Mouse (Mus musculus) adrenal gland, adult (tissue): ENCODE data around the gene Mark1.
A peak's percentile ranks its signal among the peaks of the same experiment; 100 is the strongest.

Experiments used
- DNase-seq, 2 experiments: peaks; one replicate each; pipeline ENCODE4 v3.0.0; 2022 to 2023; ENCODE audit warnings: low spot score in 1 of 2; ENCODE audit not compliant: inconsistent age in 2 of 2

Mark1 gene

DNA sequence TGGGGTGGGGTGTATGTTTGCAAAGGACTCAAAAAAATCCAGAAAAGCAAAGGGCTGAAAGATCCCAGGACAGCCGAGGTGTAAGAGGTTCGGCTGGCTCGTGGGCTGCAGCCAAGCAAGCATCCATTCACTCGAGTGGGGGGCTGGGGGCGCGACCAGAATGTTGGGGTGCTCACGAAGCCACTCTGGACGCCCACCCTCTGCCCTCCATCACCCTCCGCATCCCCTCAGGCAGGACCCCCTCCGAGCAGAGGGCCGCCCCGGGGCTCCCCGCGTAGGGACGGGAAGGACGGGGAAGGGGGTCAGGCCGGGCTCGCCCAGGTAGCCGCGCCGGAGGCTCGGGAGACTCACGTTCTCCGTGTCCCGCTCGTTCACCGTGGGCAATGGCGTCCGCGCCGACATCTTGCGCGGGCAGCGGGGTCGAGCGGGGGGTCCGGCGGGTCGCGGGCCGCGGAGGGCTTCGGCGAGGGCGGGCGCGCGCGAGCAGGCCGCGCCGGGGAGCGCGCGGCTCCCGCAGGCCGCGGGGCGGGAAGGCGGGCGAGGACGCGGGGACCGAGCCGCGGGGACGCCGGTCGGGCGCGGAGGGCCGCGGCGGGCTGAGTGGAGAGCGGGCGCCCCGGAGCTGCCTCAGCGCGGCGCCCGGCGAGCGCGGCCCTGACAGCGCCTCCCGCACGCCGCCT is at the start of gene Mark1:
Mark1 (minus strand) TSS at position 500 of the 680 bp plus-strand sequence.
- DNase-seq = peak; percentile 25 to 74

DNA sequence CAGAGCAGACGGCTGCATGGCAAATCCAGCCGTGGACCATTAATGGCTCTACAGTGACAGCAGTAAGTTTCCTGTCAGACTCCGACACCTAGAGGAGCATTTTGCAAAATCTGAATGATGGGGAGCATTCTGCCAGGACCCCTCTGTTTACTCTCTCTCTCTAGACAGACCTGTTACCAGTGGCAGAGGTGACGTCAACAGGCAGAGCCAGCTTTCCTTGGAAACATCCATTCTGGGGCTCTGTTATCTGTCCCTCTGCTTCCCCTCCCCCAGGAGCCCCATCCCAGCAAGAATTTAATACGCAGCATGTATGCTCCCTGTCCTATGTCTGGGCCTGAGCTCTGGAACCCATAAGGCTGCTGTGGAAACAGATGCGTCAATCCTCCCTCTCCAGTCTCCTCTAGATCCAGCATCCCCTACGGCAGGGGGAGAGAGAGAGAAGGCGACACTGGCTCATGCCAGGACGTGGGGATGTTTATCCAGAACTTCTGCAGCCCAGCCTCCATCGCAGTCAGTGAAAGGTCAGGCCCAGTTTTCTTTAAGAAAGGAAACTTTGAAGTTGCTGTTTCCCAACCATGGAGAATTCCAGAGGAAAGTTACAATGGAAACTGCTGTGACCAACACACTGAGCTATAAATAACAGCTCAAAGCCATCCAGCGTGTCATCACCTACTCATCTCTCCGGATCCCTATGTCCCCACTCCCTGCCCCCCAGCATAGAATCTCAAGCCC is 48.3 kb upstream of the Mark1 start:
- DNase-seq = peak in 1 of 2 experiments; percentile 34

DNA sequence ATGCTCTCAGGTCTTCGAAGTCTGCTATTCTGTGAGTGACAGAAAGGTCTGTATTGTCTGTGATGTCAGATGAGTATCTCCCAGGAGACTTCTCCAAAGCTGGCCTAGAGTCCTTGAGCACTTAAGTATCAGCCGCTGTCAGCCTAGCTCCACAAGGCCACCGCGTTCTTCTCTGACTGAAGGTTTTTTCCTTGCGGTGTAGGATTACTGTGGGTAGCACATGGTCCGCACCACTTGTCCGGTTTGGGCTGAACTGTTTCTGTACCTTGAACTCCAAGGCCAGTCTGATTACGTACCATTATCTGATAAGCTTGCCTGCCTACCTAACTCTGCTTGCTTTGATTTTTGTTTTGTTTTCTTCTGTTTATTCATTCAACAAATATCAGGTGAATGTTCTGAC is 47.1 kb upstream of the Mark1 start:
- peak; percentile 66 to 67 for DNase-seq

DNA sequence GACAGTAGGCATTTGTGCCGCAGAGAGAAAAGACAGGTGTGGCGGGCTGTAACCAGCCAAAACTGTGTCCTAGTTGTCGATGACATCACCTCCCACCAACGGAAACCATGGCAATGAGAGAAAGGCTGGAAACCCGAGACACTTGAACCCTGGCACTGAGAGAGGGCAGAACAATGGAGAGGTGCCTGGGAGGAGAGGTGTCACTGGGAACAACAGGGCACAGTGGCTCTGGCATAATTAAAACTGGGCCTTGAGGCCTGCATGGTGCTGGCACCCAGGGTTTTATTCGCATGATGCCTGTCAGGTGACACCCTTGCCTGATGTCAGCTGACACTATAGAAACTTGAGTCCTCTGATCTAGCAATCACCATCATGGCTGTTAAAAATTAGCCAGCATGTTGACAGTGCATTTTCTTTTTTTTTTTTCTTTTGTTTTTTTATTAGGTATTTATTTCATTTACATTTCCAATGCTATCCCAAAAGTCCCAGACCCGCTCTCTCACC is 38.9 kb upstream of the Mark1 start:
- DNase-seq = no peak

DNA sequence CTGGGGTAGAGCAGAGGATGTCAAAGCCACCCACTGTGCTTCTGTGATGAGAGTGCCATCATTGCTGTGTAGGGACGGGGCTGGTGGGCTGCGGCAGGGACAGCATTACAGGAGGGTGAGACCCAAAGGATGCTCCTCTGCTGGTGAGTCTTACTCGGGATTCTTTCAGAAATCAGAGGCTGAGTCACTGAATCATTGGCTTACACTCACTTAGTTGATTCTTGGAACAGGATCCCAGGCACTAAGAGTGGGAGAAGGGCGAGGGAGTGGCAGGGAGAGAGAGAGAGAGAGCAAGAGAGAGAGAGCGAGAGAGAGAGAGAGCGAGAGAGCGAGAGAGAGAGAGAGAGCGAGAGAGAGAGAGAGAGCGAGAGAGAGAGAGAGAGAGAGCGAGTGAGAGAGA is 31.2 kb upstream of the Mark1 start:
- no peak for DNase-seq

DNA sequence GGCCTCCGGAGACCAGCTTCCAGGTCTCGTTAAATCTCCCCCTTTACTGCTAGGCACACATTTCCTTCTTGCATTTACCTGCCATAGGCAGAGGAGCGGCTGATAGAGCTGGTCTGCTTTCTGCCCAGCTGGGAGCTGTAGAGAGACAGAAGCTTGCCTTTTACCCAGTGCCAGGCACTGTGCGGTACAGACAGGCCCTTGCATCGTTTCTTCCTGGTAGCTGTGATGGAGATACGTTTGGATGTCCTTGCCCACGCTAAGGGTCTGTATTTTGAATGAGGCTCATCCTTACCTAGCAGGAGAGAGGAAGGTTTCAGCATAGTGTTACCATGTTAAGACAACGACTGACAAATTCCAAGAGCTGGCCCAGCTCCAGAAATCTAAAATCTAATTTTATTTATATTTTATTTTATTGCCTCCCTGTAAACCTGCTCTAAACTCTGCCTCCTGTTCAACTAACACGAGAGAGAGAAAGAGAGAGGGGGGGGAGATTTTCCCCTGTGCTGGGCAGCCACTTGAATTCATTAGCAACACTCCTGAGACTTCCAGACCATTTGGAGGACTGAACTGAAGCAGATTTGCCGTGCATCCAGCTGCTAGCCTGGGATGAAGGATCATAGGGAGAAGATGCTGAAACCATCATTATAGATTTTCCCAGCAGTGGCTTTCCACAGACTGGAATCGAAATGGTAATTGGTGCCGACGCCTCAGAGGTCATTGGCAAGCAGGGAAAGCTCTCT is 21.2 kb upstream of the Mark1 start:
- no peak for DNase-seq

DNA sequence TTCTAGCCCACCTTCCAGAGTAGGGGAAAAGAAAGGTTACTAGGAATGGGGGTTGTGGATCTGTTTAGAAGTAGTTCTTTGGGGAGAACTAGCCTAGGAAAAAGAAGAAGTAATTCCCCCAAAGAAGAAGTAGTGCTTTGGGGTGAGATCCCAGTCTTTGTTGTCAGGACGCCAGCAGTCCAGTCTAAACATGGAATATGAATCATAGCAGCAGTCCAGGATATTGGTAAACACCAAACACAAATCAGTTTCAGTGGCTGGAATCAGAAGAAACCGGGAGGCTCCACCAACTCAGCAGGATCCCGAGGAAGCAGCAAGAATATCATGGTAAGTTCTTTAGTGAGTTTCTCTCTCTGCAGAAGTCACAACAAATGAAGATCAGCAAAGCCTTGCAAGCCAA is 13.2 kb upstream of the Mark1 start:
- no peak for DNase-seq

DNA sequence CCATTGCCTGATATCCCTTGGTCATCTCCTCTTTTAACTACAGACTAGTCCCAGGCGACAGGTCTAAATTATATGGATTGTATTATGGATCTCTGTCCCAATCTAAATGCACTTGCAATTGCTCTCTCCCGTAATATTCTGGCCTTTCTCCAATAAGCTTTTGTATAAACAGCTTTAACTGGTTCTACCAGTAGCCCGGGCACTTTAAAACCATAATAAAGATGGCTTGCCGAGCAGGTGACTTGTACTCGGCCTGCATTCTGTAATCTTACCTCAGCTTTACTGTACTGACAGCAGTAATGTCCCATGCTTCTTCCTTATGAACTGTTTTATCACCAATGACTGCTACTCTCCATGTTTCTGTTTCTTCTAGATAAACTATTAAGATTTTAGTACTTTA is 7.7 kb upstream of the Mark1 start:
- DNase-seq = no peak

DNA sequence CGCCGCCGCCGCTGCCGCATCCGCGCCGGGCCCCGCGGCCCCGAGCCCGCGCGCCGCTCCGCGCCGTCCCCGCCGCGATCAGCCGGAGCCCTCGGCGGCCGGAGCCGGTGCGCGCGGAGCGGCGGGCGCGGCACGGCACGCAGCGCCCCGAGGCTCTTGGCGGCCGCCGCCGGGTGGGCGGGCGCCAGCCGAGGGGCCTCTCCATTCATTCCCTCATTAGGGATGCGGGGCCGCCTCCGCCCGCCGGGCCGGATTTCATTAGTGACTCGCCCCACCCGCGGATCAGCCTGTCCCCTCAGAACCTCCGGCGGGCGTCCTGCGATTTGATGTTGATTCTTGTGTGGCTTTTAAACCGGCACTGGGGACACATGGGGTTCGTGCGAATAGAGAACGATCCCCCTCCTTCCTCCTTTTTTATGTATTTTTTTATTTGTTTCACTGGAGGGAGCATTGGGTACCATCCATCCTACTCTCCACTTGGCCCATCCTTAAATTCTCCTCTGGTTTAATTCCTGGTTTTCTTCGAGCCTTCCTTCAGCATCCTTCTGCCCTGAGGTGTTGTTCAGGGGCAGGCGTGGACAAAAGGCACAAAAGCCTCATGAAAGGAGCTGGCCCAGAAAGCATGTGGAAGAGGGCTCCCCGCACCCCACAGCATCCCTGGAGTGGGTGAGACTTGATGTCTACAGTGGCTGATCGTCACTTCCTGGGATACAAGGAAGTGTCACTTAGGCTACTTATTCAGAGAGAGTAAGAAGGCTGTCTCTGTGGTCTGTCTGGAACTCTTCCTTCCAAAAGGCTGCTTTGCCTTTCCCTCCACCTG is 620 bp upstream of the Mark1 start:
- peak; percentile 29 to 53 for DNase-seq

DNA sequence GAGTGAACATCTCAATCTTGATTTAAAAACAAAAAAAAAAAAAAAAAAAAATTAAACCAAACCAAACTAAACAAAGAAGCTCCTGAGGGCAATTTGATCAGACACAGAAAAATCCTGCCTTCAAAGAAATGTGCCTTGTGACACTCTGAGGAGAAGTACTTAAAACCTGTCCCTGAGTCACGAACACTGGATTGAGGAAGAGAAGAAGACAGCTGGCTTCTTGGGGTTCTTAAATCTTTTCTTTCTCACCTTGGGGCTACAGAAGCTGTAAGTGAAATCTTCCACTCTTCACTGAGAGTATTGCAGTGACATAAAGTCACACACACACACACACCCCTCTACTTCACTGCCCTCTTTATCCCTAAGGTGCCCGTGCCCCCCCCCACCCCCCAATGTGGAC is 739 bp downstream of the Mark1 start:
- DNase-seq = no peak

DNA sequence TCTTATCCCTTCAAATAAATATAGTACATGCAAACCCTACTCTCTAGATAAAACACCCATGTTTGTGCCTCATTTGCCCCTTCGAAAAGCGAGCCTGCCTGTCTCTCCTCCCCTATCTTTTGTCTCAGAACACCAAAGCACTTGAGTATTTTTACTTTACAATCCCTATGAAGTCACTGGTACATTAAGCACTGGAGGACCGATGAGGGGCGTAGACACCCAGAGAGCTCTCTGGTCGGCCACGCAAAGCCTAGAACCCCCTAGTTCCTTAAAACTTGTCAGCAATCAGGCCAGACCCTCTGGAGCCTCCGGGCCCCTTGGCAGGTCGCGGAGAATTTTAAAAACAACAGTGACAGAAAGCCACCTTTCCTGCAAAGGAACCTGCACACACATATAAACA is 1.2 kb downstream of the Mark1 start:
- no peak for DNase-seq

DNA sequence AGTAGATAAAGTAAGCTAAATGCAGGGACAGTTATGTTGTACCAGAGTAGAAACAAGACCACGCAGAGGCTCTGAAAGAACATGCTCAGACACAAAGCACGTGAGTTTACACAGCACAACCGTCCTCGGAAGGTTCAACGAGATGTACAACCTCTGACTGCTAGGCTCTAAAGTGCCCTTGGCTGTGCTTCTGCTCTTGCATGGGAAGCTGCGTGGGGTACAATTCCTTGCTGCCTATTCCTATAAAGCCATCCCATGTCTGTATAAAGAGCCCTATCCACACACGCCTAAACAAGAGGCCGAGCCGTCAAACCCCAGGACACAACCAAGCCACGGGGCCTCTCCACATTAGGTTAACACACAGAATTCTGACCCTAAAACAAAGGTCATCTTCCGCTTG is 1.9 kb downstream of the Mark1 start:
- no peak for DNase-seq

DNA sequence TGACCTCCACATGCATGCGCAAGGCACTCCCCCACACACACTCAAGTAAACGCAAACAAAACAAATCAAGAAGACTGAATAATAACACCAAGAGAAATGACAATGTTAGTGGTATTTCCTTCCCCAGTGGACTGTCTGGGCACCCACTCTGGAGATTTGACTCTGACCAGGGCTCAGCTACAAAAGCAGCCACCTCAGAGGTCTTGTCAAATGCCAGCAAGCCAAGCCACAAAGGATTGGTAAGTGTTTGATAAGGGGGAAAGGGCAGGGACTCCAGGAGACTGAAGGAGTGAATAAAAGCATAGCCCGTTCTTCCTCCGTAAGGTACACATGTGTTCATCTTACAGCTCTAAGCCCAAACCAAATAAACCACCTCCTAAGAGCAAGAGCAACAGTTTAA is 4.0 kb downstream of the Mark1 start:
- no peak for DNase-seq

DNA sequence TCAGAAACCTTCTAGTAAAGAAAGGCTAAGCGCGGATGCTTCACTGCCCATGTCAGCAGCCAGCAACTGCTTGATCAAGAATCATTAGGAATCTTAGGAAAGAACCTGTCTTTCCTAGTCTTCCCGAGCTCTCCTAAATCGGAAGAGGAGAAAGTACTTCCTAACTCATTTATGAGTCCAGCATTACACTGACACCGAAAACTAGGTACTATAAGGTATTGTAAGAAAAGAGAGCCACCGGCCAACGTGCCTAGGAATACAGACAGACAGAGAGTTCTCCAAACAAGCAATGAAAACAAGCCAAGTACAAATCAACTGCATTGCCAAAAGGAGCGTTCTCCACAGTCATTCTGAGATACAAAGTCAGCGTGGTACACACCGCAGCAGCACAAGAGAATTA is 8.2 kb downstream of the Mark1 start:
- DNase-seq = no peak

DNA sequence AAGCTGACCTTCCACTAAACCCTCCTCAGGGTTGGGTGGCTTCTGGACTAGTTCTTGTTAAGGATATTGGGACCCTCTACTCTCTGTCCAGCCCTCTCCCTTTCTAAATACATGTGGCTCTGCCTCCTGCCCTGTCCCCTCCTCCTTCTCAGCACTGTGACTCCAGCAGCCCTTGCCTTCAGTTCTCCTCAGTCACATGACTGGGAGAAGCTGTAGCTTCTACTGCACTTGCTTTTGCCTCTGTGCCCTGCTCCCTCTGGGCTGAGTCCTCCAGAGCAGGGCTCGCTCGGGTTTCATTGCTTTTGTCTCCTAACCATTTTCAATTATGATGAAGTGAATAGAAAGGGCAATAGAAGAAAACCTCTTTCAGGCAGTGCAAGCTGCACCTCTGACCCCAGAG is 12.6 kb downstream of the Mark1 start:
- no peak for DNase-seq

DNA sequence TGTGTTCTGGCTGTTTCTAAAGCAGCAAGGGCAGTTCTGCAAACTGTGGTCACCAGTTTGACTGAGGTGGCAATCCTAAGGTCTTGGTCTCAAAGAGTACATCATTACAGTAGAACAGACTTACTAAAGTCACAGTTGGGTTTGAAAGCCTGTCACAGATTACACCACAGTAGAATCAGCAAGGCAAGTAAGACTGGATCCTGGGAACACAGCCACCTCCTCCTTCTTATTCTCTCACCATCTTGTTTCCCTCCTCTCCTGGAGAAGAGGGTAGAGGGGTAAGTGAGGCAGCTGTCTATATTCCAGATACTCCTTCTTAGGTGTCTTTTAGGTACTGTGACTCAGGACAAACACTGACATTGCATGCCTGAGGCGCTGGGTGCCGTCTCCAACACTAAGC is 14.6 kb downstream of the Mark1 start:
- no peak for DNase-seq

DNA sequence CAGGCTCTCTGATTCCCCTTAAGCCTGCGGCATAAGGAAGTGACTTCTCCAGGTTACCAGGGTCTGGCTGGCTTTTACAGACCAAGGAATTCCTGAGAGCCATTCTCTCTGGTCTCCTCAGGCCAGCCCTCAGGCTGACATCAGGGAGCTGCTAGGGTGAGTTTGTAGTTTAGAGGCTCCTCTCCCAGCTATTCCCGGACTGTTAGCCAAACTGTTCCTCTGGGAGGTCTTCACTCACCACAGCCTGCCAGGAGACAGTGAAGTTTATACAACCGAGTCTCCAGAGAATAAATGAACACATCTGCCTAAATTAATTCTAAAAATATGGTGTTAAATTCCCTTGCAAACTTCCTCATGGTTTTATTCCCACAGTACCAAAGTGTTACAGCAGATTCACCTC is 15.6 kb downstream of the Mark1 start:
- DNase-seq = no peak

DNA sequence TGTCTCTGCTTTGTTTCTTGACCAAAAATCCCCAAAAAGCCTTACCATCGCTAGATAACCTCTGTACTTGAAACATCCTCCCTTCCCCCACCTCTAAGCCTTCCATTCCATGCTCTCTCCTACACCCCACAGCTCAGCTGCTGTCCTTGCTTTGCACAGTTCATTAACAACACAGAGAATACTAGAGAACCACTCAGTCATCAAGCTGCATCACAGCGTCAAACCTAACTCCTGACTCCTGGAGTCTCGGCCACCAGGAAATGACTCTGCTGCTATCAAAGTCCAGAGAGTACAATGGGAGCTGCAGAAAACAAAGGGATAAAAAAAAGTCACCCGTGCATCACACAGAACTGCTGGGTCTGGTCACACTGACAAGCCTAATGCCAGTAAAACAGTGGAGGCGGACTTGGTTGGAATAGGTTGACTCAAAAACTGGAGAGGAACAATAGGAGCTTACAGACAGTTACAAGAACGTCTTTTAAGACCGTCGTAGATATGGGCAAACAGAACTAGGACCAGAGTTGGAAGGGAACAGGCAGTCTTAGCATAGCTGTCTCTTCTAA is 27.1 kb downstream of the Mark1 start:
- DNase-seq = no peak

DNA sequence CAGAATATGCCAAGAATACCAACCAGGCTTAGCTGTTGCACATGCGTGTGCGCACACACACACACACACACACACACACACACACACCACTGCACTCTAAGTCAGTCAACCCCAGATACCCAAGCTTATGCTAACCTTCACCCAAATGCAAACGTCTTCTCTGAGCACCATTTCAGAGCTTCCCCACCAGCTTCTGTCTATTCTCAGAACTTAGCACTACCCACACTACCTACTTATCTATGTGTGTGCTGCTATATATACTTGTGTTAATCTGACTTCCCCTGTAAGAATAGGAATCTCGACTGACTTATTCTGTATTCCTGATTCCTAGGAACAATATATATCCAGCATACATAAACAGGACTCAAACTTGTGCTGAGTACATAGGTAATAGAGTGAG is 30.0 kb downstream of the Mark1 start:
- no peak for DNase-seq

DNA sequence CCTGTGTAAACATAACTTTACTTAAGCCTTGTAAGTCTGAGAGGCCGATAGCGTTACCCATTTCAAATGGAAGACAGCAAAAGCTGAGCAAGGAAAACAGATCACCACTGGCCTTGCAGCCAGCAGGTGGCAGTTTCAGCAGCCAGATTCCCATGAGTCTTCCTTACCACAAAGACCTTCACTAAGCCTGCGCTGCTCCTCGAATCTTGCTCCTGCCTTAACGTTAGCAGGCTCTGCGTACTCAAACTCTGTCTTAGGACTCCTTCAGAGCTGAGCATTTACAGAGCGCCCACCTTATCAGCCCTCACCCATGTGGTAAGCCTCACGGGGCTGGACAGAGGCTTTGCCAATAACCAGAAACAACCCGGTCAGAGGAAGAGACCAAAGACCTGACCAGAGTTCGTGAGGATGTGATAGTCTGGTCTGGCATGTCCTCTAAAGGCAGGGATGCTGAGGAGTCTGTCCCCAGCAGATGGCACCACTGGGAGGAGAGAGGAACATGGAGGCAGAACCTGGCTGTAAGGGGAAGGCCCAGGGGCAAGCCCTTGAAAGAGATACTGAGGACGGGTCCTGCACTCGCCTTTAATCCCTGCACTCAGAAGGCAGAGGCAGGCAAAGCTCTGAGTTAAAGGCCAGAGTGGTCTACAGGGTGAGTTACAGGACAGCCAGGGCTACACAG is 33.5 kb downstream of the Mark1 start:
- peak; percentile 66 to 86 for DNase-seq
